Mouse (Mus musculus) heart, embryonic 10.5 days (tissue): ENCODE data around the gene Spata6. TPM values are rescaled to one million over a fixed set of nuclear protein-coding genes. Genes with fewer than 3 reads are reported as not detected.

ENCODE experiments used
- DNase-seq: peaks from one replicate; pipeline ENCODE4 v3.0.0-alpha.2; 2017; ENCODE audit warnings: low spot score
- H3K27ac ChIP-seq: fragments of 300-500 bp; sonication (generic); 2 replicates; pipeline ENCODE4 v1.5.1; 2016; ENCODE audit warnings: mild to moderate bottlenecking
- H3K27me3 ChIP-seq: fragments of 300-500 bp; sonication (generic); 2 replicates; pipeline ENCODE4 v1.6.1; 2016; ENCODE audit warnings: mild to moderate bottlenecking; ENCODE audit not compliant: poor library complexity, insufficient read depth, severe bottlenecking
- H3K36me3 ChIP-seq: fragments of 300-500 bp; sonication (generic); 2 replicates; pipeline ENCODE4 v1.6.1; 2016; ENCODE audit warnings: mild to moderate bottlenecking, moderate library complexity
- H3K4me1 ChIP-seq: fragments of 300-500 bp; sonication (generic); 2 replicates; pipeline ENCODE4 v1.6.1; 2016; ENCODE audit warnings: mild to moderate bottlenecking
- H3K4me3 ChIP-seq: fragments of 300-500 bp; sonication (generic); 2 replicates; pipeline ENCODE4 v1.5.1; 2016; ENCODE audit warnings: mild to moderate bottlenecking, moderate library complexity
- H3K9me3 ChIP-seq: fragments of 300-500 bp; sonication (generic); 2 replicates; pipeline ENCODE4 v1.6.1; 2016; ENCODE audit warnings: mild to moderate bottlenecking, moderate library complexity
- WGBS: fragments of 180-500 bp; shearing (Covaris S2); methylation state at CpG from one replicate; pipeline ENCODE4 v1.1.7; 2016; 5-methylcytosine and 5-hydroxymethylcytosine counted together
- polyA plus RNA-seq: library from polyadenylated mRNA; unstranded; fragments of >200 nt; fragmentation: Nextera tagmentation; extraction: Ambion mirVana; gene quantifications from 2 replicates; pipeline ENCODE4 v1.2.1, GENCODE M21; 2016

Spata6 gene
- polyA plus RNA-seq, 1 experiment from 2014 or later = 24.4 TPM

DNA sequence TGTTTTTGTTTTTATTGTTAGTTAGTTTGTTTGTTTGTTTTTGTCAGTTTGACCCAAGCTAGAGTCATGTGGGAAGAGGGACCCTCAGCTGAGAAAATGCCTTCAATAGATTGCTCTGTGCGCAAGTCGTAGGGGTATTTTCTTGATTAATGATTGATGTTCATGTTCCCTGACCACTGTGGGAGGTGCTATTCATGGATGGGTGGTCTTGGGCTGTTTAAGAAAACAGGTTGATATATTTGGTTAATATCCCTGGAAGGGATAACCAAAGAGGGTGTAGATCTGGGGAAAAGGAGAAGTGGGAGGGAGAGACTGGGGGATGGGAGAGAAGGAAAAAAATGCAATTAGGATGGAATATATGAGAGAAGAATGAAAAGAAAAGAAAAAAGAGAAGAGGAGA lies 15.7 kb upstream of the Spata6 start:
- 93% methylated on average over 2 of the region's 2 CpGs for WGBS
- H3K36me3 ChIP-seq = no peaks in the 10 kb centered on the region

GRCm38 (mm10) chr4:111704975-111705374 lies 14.8 kb upstream of the Spata6 start:
- Histone ChIP-seq H3K27me3 (no peaks in the 10 kb centered on the region), H3K4me1 (peaks cover 5% of the 10 kb centered on the region; the same call in 1 of the 2 replicates), H3K36me3 (no peaks in the 10 kb centered on the region), H3K4me3 (no peak overlapping the region), H3K27ac (no peak overlapping the region), H3K9me3 (no peaks in the 10 kb centered on the region)
- 75% methylated on average over 3 of the region's 3 CpGs for WGBS
- no peak for DNase-seq

More for the DNA sequence above, 15.7 kb upstream of the Spata6 start:
- Histone ChIP-seq H3K27ac (no peak overlapping the region), H3K4me1 (peaks cover 5% of the 10 kb centered on the region; the same call in 1 of the 2 replicates), H3K4me3 (no peak overlapping the region), H3K9me3 (no peaks in the 10 kb centered on the region), H3K27me3 (no peaks in the 10 kb centered on the region)
- DNase-seq = no peak

DNA sequence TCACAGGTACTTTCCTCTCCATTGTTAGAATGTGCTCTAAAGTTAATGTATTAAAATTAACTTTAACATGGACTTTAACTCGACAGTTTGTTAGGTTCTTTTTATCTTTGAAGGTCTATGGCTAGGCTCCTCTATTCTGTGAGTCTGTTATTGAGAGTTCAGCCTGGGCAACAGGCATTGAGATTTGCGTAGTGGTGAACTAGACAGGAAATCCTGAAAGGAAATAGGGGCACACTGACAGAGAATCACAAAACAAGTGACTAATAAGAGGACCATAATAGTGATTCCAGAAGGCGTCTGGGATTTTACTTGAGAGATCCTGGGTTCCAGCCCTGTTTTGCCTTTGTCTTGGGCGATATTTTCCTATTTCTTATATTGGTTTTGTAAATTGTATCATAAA lies 488 bp upstream of the Spata6 start:
- no peak for DNase-seq
- Histone ChIP-seq H3K4me1 (peaks cover 9% of the 10 kb centered on the region), H3K36me3 (no peaks in the 10 kb centered on the region), H3K4me3 (peak overlapping the region; percentile 98), H3K27me3 (no peaks in the 10 kb centered on the region), H3K27ac (0 out of 2 replicates have a peak overlapping the region, but pooled peaks have one; percentile 88), H3K9me3 (no peaks in the 10 kb centered on the region)
- WGBS = 59% methylated on average over 4 of the region's 4 CpGs

- no peak for DNase-seq
- Histone ChIP-seq H3K9me3 (no peaks in the 10 kb centered on the region), H3K27ac (peak overlapping the region; percentile 88; the same call in 1 of the 2 replicates), H3K36me3 (no peaks in the 10 kb centered on the region), H3K4me3 (peak overlapping the region; percentile 98), H3K27me3 (no peaks in the 10 kb centered on the region), H3K4me1 (peaks cover 9% of the 10 kb centered on the region)
- WGBS = 17% methylated on average over 2 of the region's 2 CpGs
Observed at GRCm38 (mm10) chr4:111720662-111721003, 849 bp downstream of the Spata6 start.

DNA sequence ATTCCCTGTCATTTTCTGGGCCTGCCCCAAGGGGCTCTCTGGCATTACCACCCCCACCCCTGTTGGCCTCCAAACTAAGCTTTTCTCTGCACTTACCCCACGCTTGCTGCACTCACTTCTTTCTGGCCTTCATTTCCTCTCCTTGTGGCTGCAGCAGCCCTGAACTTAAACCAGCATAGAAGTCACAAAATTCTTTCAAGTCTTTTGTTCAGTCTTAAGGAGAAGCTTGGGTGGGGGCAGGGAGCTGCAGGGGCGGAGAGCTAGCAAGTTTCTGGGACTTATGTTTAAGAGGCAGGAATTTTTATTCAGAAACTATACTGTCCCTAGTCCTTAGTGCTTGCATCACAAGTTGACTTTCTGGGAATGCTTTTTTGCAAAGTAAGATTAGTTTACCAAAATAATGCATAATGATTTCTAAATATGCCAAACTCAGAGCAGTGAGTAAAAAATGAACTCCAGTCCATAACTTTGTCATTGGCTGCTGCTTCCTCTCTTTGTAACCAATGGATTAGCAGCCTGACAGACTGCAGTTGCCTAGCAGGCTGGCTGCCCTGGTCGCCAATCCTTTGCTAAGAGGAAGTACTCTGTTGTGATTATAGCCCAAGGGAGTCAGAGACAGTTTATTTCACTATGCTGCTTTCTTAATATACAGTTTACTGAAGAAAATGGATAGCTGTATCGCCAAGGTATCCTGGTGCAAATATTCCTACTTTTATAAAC lies 1.5 kb downstream of the Spata6 start:
- 37% methylated on average over 4 of the region's 4 CpGs for WGBS

GRCm38 (mm10) chr4:111737551-111737950 lies 17.8 kb downstream of the Spata6 start:
- H3K27me3 ChIP-seq = no peaks in the 10 kb centered on the region
- 91% methylated on average over 1 of the region's 1 CpGs for WGBS
- 0 out of 2 replicates have a peak, but pooled peaks cover 4% of the 10 kb centered on the region for H3K36me3 ChIP-seq
- H3K27ac ChIP-seq = no peak overlapping the region
- H3K4me1 ChIP-seq = no peaks in the 10 kb centered on the region
- no peak overlapping the region for H3K4me3 ChIP-seq
- no peaks in the 10 kb centered on the region for H3K9me3 ChIP-seq
- no peak for DNase-seq

More for the DNA sequence above, 1.5 kb downstream of the Spata6 start:
- peak overlapping the region; percentile 98 for H3K4me3 ChIP-seq
- H3K4me1 ChIP-seq = peaks cover 9% of the 10 kb centered on the region
- H3K27ac ChIP-seq = peak overlapping the region; percentile 88
- no peaks in the 10 kb centered on the region for H3K27me3 ChIP-seq
- no peaks in the 10 kb centered on the region for H3K36me3 ChIP-seq
- no peaks in the 10 kb centered on the region for H3K9me3 ChIP-seq
- DNase-seq = no peak

DNA sequence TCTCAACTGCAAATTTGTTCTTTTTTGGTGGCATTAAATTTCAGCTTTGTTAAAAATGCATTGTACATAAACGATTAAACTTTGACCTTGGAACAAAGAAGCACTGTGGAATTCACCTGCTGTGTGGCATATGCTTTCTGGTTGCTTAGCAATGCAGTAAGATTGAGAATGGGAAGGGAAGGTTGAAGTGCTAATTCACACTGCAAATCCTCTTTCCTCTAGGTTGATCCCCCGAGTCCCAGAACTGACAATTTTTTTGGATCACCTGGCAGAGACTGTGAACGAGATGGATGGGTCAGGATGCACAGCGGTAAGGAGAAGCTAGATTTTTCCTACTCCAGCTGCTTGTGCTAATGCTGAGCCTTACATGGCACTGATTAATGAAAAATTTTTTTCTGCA lies 60.7 kb downstream of the Spata6 start:
- H3K36me3 ChIP-seq = peaks cover 4% of the 10 kb centered on the region; the same call in 1 of the 2 replicates
- H3K4me3 ChIP-seq = no peak overlapping the region
- no peaks in the 10 kb centered on the region for H3K4me1 ChIP-seq
- DNase-seq = no peak
- H3K27me3 ChIP-seq = no peaks in the 10 kb centered on the region
- H3K27ac ChIP-seq = no peak overlapping the region
- WGBS = 79% methylated on average over 4 of the region's 4 CpGs
- H3K9me3 ChIP-seq = no peaks in the 10 kb centered on the region

- H3K36me3 ChIP-seq = no peaks in the 10 kb centered on the region
- no peak for DNase-seq
Observed at GRCm38 (mm10) chr4:111799892-111800291, 80.1 kb downstream of the Spata6 start.

GRCm38 (mm10) chr4:111803164-111803563 lies 83.4 kb downstream of the Spata6 start:
- WGBS = 81% methylated on average over 2 of the region's 2 CpGs
- Histone ChIP-seq H3K4me3 (no peak overlapping the region), H3K4me1 (no peaks in the 10 kb centered on the region), H3K36me3 (no peaks in the 10 kb centered on the region), H3K27me3 (no peaks in the 10 kb centered on the region), H3K27ac (no peak overlapping the region), H3K9me3 (no peaks in the 10 kb centered on the region)
- DNase-seq = no peak

More at GRCm38 (mm10) chr4:111799892-111800291, 80.1 kb downstream of the Spata6 start:
- 81% methylated on average over 3 of the region's 3 CpGs for WGBS
- Histone ChIP-seq H3K4me1 (no peaks in the 10 kb centered on the region), H3K27me3 (no peaks in the 10 kb centered on the region), H3K9me3 (no peaks in the 10 kb centered on the region), H3K4me3 (no peak overlapping the region), H3K27ac (no peak overlapping the region)

DNA sequence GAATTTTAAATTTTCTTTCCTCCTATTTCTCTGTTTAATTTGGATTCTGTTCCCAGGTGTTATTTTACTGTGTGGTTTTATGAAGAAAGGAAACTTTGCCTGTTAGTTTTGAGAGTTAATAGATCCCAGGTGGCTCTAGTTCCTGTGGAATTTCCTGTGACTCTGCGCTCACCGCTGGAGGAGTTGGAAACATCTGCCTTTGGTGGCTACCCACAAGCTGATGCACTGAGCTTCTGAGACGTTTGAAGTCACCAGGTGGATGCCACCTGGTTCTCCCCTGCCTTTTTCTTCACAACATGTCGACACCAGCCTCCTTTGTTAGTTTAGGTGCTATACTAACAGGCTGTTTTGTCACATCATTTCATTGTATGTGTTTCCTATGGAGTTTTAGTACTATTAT lies 97.7 kb downstream of the Spata6 start:
- no peaks in the 10 kb centered on the region for H3K36me3 ChIP-seq
- no peaks in the 10 kb centered on the region for H3K27me3 ChIP-seq
- no peaks in the 10 kb centered on the region for H3K4me1 ChIP-seq
- no peak overlapping the region for H3K4me3 ChIP-seq
- DNase-seq = no peak
- no peak overlapping the region for H3K27ac ChIP-seq
- 53% methylated on average over 4 of the region's 4 CpGs for WGBS
- H3K9me3 ChIP-seq = no peaks in the 10 kb centered on the region

DNA sequence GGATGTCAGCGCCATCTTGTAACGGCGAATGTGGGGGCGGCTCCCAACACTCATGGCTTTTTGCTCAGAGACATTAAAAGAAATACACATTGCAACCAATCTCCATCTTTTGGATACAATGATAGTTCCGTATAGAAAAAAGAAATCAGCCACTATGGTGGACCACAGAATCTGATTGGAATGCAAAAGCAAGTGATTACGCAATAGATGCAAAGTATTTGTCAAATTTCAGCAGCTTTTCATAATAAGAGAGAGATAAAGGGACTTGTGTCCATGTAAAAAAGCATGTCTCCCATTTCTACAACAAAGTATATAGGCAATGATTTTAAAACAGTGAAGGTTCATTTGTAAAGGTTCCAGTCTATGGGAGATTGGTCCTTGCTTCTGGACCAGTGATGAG lies 119.1 kb downstream of the Spata6 start:
- no peaks in the 10 kb centered on the region for H3K9me3 ChIP-seq
- WGBS = 90% methylated on average over 6 of the region's 6 CpGs
- no peak overlapping the region for H3K27ac ChIP-seq
- H3K4me1 ChIP-seq = no peaks in the 10 kb centered on the region
- H3K4me3 ChIP-seq = no peak overlapping the region
- no peaks in the 10 kb centered on the region for H3K36me3 ChIP-seq
- no peak for DNase-seq
- no peaks in the 10 kb centered on the region for H3K27me3 ChIP-seq

GRCm38 (mm10) chr4:111852626-111853025 lies 132.8 kb downstream of the Spata6 start:
- H3K27ac ChIP-seq = no peak overlapping the region
- H3K27me3 ChIP-seq = no peaks in the 10 kb centered on the region
- no peaks in the 10 kb centered on the region for H3K4me1 ChIP-seq
- no peak overlapping the region for H3K4me3 ChIP-seq
- H3K9me3 ChIP-seq = no peaks in the 10 kb centered on the region
- H3K36me3 ChIP-seq = no peaks in the 10 kb centered on the region
- no peak for DNase-seq

DNA sequence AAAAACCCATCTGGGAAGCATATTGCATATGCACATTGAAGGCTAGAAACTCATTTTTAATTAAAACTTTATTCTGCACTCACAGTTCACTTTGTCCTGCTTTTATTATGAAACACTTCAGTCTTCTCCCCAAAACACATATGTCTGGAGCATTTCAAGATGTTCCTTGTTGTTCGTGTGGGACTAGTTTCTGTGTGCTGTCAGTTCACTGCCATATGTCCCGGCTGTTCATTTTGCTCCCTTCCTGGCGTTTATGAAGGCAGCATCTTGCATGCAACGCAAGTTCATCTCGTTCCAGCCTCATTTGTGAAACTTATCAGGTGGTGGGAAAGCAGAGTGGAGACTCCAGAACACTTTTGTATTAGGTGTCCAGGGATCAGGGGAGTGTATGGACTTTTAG lies 146.9 kb downstream of the Spata6 start:
- Histone ChIP-seq H3K9me3 (no peaks in the 10 kb centered on the region), H3K27me3 (no peaks in the 10 kb centered on the region), H3K4me3 (no peak overlapping the region), H3K27ac (no peak overlapping the region), H3K4me1 (no peaks in the 10 kb centered on the region), H3K36me3 (no peaks in the 10 kb centered on the region)
- DNase-seq = no peak
- 80% methylated on average over 5 of the region's 5 CpGs for WGBS
